Comparison of ENCODE assay signal across 9 mouse cellular contexts in genomic region chr14:87463963-87464654, GRCm38 (mm10). TPM values are rescaled to one million over a fixed set of nuclear protein-coding genes. Genes with fewer than 3 reads are reported as not detected.
DNase-seq lines count a peak whose midpoint lies in the region; ATAC-seq lines count a peak whose summit lies in the region.
"Had no signal": no experiment of that assay in that cellular context is flagged by ENCODE, and none has a peak within 500 bp of the region (broad histone marks: within the 10 kb centered on the region; RNA-seq: fewer than 3 reads in every experiment).

No protein-coding gene starts in this region.

- H3K27ac ChIP-seq in hindbrain, embryonic 12.5 days = no peak overlapping the region
- H3K27ac ChIP-seq: liver, embryonic 15.5 days had no signal

- no peak overlapping the region for H3K9ac ChIP-seq in hindbrain, embryonic 12.5 days
- H3K9ac ChIP-seq: liver, embryonic 15.5 days had no signal

- no peaks in the 10 kb centered on the region for H3K36me3 ChIP-seq in hindbrain, embryonic 12.5 days
- H3K36me3 ChIP-seq: liver, embryonic 15.5 days had no signal

- no peaks in the 10 kb centered on the region for H3K27me3 ChIP-seq in hindbrain, embryonic 12.5 days
- H3K27me3 ChIP-seq: liver, embryonic 15.5 days had no signal

- peak; percentile 28 for DNase-seq in MEL-GATA-1-ER (ENCODE audit: extremely low read depth, low read depth)
- DNase-seq in c-Kit-negative CD71-positive TER-119-positive erythroid progenitor cells, embryonic 14.5 days (ENCODE audit: low read depth, low spot score) = peak; percentile 12
- peak; percentile 77 for DNase-seq in layer of hippocampus, adult 9-10 months (ENCODE audit: low spot score)
- DNase-seq in lung, postnatal 14 days = peak; percentile 85
- peak; percentile 42 for DNase-seq in retina, postnatal 7 days (ENCODE audit: low read depth, low spot score)
- peak; percentile 74 for DNase-seq in urinary bladder, postnatal 25 days (ENCODE audit: low spot score)

- H3K9me3 ChIP-seq in hindbrain, embryonic 12.5 days (replicated peaks) = no peaks in the 10 kb centered on the region
- H3K9me3 ChIP-seq: liver, embryonic 15.5 days had no signal

- H3K4me3 ChIP-seq in hindbrain, embryonic 12.5 days = no peak overlapping the region
- H3K4me3 ChIP-seq: liver, embryonic 15.5 days had no signal

- ATAC-seq in erythroid progenitor cell, adult 5-6 weeks (replicated peaks; ENCODE audit: low FRiP score, poor library complexity, severe bottlenecking) = peak; percentile 49; the same call in 1 of the 2 replicates
- ATAC-seq in hindbrain, embryonic 12.5 days (ENCODE audit: low FRiP score) = peak; percentile 62

- WGBS in hindbrain, embryonic 12.5 days = 18% methylated on average over 11 of the region's 11 CpGs

- H3K4me1 ChIP-seq in hindbrain, embryonic 12.5 days = no peaks in the 10 kb centered on the region
- H3K4me1 ChIP-seq: liver, embryonic 15.5 days had no signal

- H3K4me2 ChIP-seq in hindbrain, embryonic 12.5 days (replicated peaks) = no peak overlapping the region
- H3K4me2 ChIP-seq: liver, embryonic 15.5 days had no signal

RNA-seq across cellular contexts. Expression of gene Tdrd3, which starts 47.7 kb away (rescaled TPM):
- 18.7 and 32.7 TPM in 2 replicates for total RNA-seq in erythroid progenitor cell, adult 5-6 weeks (2015; ENCODE audit: low replicate concordance)
- 31.3 and 38.6 TPM in 2 replicates for total RNA-seq in erythroid progenitor cell, adult 5-6 weeks (2017; ENCODE audit: low replicate concordance)
- polyA plus RNA-seq in hindbrain, embryonic 12.5 days (2016; fragmentation: Nextera tagmentation; extraction: Ambion mirVana) = 44.1 and 47.0 TPM in 2 replicates

Comparison
In these comparisons a context has a peak if more than half of its experiments do, and no peak if none do; other contexts are left out.
1. DNase-seq: peak in every context shown above with its lines; median percentile 85 in lung, postnatal 14 days; 77 in layer of hippocampus, adult 9-10 months; 74 in urinary bladder, postnatal 25 days; 42 in retina, postnatal 7 days; 28 in MEL-GATA-1-ER; 12 in c-Kit-negative CD71-positive TER-119-positive erythroid progenitor cells, embryonic 14.5 days.